Mouse (Mus musculus) embryonic facial prominence, embryonic 13.5 days (tissue): ENCODE results near the gene Tmem150c. TPM values are rescaled to one million over a fixed set of nuclear protein-coding genes. Genes with fewer than 3 reads are reported as not detected.

Experiments
- ATAC-seq: fragments of 200-750 bp; cut with Nextera tagmentation; 2 replicates; pipeline ENCODE4 v1.8.0; 2017; ENCODE audit warnings: low read depth; ENCODE audit not compliant: insufficient number of reproducible peaks, insufficient read depth, low FRiP score, low TSS enrichment
- H3K27ac ChIP-seq: fragments of 300-500 bp; sonication (generic); 2 replicates; pipeline ENCODE4 v1.5.1; 2015; ENCODE audit warnings: moderate library complexity, mild to moderate bottlenecking, inconsistent platforms
- H3K27me3 ChIP-seq: fragments of 300-500 bp; sonication (generic); 2 replicates; pipeline ENCODE4 v1.6.1; 2015; ENCODE audit warnings: mild to moderate bottlenecking, inconsistent platforms
- H3K36me3 ChIP-seq: fragments of 300-500 bp; sonication (generic); 2 replicates; pipeline ENCODE4 v1.6.1; 2015; ENCODE audit warnings: mild to moderate bottlenecking, inconsistent platforms
- H3K4me1 ChIP-seq: fragments of 300-500 bp; sonication (generic); 2 replicates; pipeline ENCODE4 v1.6.1; 2015; ENCODE audit warnings: inconsistent platforms
- H3K4me2 ChIP-seq: fragments of 300-500 bp; sonication (generic); 2 replicates; pipeline ENCODE4 v1.6.1; 2015; ENCODE audit warnings: moderate library complexity, mild to moderate bottlenecking, inconsistent platforms
- H3K4me3 ChIP-seq: fragments of 300-500 bp; sonication (generic); 2 replicates; pipeline ENCODE4 v1.5.1; 2015; ENCODE audit warnings: mild to moderate bottlenecking, inconsistent platforms
- H3K9ac ChIP-seq: fragments of 300-500 bp; sonication (generic); 2 replicates; pipeline ENCODE4 v1.6.1; 2015; ENCODE audit warnings: mild to moderate bottlenecking, inconsistent platforms
- H3K9me3 ChIP-seq: fragments of 300-500 bp; sonication (generic); 2 replicates; pipeline ENCODE4 v1.6.1; 2016; ENCODE audit warnings: inconsistent platforms
- WGBS: fragments of 180-500 bp; shearing (Covaris S2); methylation state at CpG from one replicate; pipeline ENCODE4 v1.1.7; 2015; ENCODE audit warnings: mixed read lengths; 5-methylcytosine and 5-hydroxymethylcytosine counted together
- polyA plus RNA-seq: library from polyadenylated mRNA; unstranded; fragments of >200 nt; fragmentation: Nextera tagmentation; extraction: Ambion mirVana; gene quantifications from 2 replicates; pipeline ENCODE4 v1.2.1, GENCODE M21; 2015

Tmem150c gene
- polyA plus RNA-seq = 1.9 and 2.4 TPM in 2 replicates

- Histone ChIP-seq H3K36me3 (no peaks in the 10 kb centered on the region), H3K27ac (no peak within 1 kb of the TSS), H3K4me2 (peak within 1 kb of the TSS; percentile 100), H3K27me3 (peaks cover 48% of the 10 kb centered on the region), H3K9ac (peak within 1 kb of the TSS; percentile 66), H3K9me3 (no peaks in the 10 kb centered on the region), H3K4me3 (peak within 1 kb of the TSS; percentile 63), H3K4me1 (peaks cover 11% of the 10 kb centered on the region)
- 14% methylated on average over 6 of the region's 6 CpGs for WGBS
- no peak for ATAC-seq
These were observed at the start of gene Tmem150c for GRCm38 (mm10) chr5:100159638-100159973. Gene Tmem150c (minus strand): TSS chr5:100159808.

GRCm38 (mm10) chr5:100209093-100209492, 49.5 kb upstream of the Tmem150c start:
- ATAC-seq = no peak

GRCm38 (mm10) chr5:100206675-100207074, 47.1 kb upstream of the Tmem150c start:
- Histone ChIP-seq H3K9ac (no peak overlapping the region), H3K27me3 (no peaks in the 10 kb centered on the region), H3K9me3 (no peaks in the 10 kb centered on the region), H3K4me3 (no peak overlapping the region), H3K4me1 (no peaks in the 10 kb centered on the region), H3K4me2 (no peak overlapping the region), H3K36me3 (no peaks in the 10 kb centered on the region), H3K27ac (no peak overlapping the region)
- ATAC-seq = no peak
- 72% methylated on average over 6 of the region's 6 CpGs for WGBS

More at GRCm38 (mm10) chr5:100209093-100209492, 49.5 kb upstream of the Tmem150c start:
- Histone ChIP-seq H3K4me2 (no peak overlapping the region), H3K9ac (no peak overlapping the region), H3K9me3 (no peaks in the 10 kb centered on the region), H3K27me3 (no peaks in the 10 kb centered on the region), H3K4me1 (no peaks in the 10 kb centered on the region), H3K27ac (no peak overlapping the region), H3K36me3 (no peaks in the 10 kb centered on the region), H3K4me3 (no peak overlapping the region)
- 61% methylated on average over 7 of the region's 7 CpGs for WGBS

GRCm38 (mm10) chr5:100205519-100206189, 46.0 kb upstream of the Tmem150c start:
- no peak overlapping the region for H3K9ac ChIP-seq
- 84% methylated on average over 9 of the region's 9 CpGs for WGBS
- ATAC-seq = no peak; the same call in 1 of the 2 replicates

GRCm38 (mm10) chr5:100200805-100201204, 41.2 kb upstream of the Tmem150c start:
- WGBS = 59% methylated on average over 5 of the region's 5 CpGs
- no peak for ATAC-seq
- Histone ChIP-seq H3K4me3 (no peak overlapping the region), H3K4me2 (no peak overlapping the region), H3K27me3 (no peaks in the 10 kb centered on the region), H3K4me1 (peaks cover 20% of the 10 kb centered on the region), H3K36me3 (no peaks in the 10 kb centered on the region), H3K9me3 (no peaks in the 10 kb centered on the region), H3K9ac (no peak overlapping the region), H3K27ac (no peak overlapping the region)

More at GRCm38 (mm10) chr5:100205519-100206189, 46.0 kb upstream of the Tmem150c start:
- no peak overlapping the region for H3K4me2 ChIP-seq
- no peaks in the 10 kb centered on the region for H3K36me3 ChIP-seq
- H3K9me3 ChIP-seq = no peaks in the 10 kb centered on the region
- no peaks in the 10 kb centered on the region for H3K4me1 ChIP-seq
- H3K27ac ChIP-seq = no peak overlapping the region
- no peak overlapping the region for H3K4me3 ChIP-seq
- no peaks in the 10 kb centered on the region for H3K27me3 ChIP-seq

GRCm38 (mm10) chr5:100200296-100200695, 40.7 kb upstream of the Tmem150c start:
- no peak overlapping the region for H3K4me3 ChIP-seq
- H3K4me1 ChIP-seq = peaks cover 20% of the 10 kb centered on the region
- no peaks in the 10 kb centered on the region for H3K27me3 ChIP-seq
- no peak for ATAC-seq
- H3K36me3 ChIP-seq = no peaks in the 10 kb centered on the region
- H3K4me2 ChIP-seq = no peak overlapping the region
- WGBS = 56% methylated on average over 5 of the region's 5 CpGs
- no peaks in the 10 kb centered on the region for H3K9me3 ChIP-seq
- no peak overlapping the region for H3K27ac ChIP-seq
- H3K9ac ChIP-seq = no peak overlapping the region

- Histone ChIP-seq H3K27me3 (no peaks in the 10 kb centered on the region), H3K9me3 (no peaks in the 10 kb centered on the region), H3K9ac (no peak overlapping the region), H3K4me2 (no peak overlapping the region), H3K4me1 (peaks cover 20% of the 10 kb centered on the region), H3K4me3 (no peak overlapping the region), H3K36me3 (no peaks in the 10 kb centered on the region), H3K27ac (no peak overlapping the region)
- 68% methylated on average over 7 of the region's 7 CpGs for WGBS
- ATAC-seq = no peak
These were observed 39.7 kb upstream of the Tmem150c start for GRCm38 (mm10) chr5:100199092-100199853.

GRCm38 (mm10) chr5:100197476-100197875, 37.9 kb upstream of the Tmem150c start:
- H3K4me1 ChIP-seq = peaks cover 20% of the 10 kb centered on the region
- H3K9ac ChIP-seq = no peak overlapping the region
- H3K9me3 ChIP-seq = no peaks in the 10 kb centered on the region
- H3K36me3 ChIP-seq = no peaks in the 10 kb centered on the region
- ATAC-seq = no peak
- peak overlapping the region; percentile 31 for H3K4me2 ChIP-seq
- no peaks in the 10 kb centered on the region for H3K27me3 ChIP-seq
- no peak overlapping the region for H3K4me3 ChIP-seq
- H3K27ac ChIP-seq = peak overlapping the region; percentile 51
- WGBS = 64% methylated on average over 9 of the region's 9 CpGs

- peak; percentile 81 for ATAC-seq
- H3K4me2 ChIP-seq = peak overlapping the region; percentile 31
- WGBS = 36% methylated on average over 15 of the region's 15 CpGs
- H3K27ac ChIP-seq = peak overlapping the region; percentile 51
- H3K27me3 ChIP-seq = no peaks in the 10 kb centered on the region
- no peak overlapping the region for H3K4me3 ChIP-seq
- H3K4me1 ChIP-seq = peaks cover 20% of the 10 kb centered on the region
- H3K9ac ChIP-seq = no peak overlapping the region
- H3K36me3 ChIP-seq = no peaks in the 10 kb centered on the region
- H3K9me3 ChIP-seq = no peaks in the 10 kb centered on the region
These were observed 37.3 kb upstream of the Tmem150c start for GRCm38 (mm10) chr5:100196854-100197431.

- Histone ChIP-seq H3K27me3 (no peaks in the 10 kb centered on the region), H3K4me1 (peaks cover 20% of the 10 kb centered on the region), H3K27ac (no peak overlapping the region), H3K4me3 (no peak overlapping the region), H3K36me3 (no peaks in the 10 kb centered on the region), H3K4me2 (peak overlapping the region; percentile 31; the same call in 1 of the 2 replicates), H3K9ac (no peak overlapping the region), H3K9me3 (no peaks in the 10 kb centered on the region)
- 57% methylated on average over 9 of the region's 9 CpGs for WGBS
- ATAC-seq = no peak
These were observed 36.8 kb upstream of the Tmem150c start for GRCm38 (mm10) chr5:100196397-100196796.

GRCm38 (mm10) chr5:100191438-100192190, 32.0 kb upstream of the Tmem150c start:
- WGBS = 92% methylated on average over 14 of the region's 14 CpGs
- ATAC-seq = no peak

More at GRCm38 (mm10) chr5:100191438-100192190, 32.0 kb upstream of the Tmem150c start:
- no peak overlapping the region for H3K9ac ChIP-seq
- H3K27ac ChIP-seq = no peak overlapping the region
- H3K27me3 ChIP-seq = no peaks in the 10 kb centered on the region
- no peak overlapping the region for H3K4me3 ChIP-seq
- no peaks in the 10 kb centered on the region for H3K9me3 ChIP-seq
- H3K4me2 ChIP-seq = no peak overlapping the region
- no peaks in the 10 kb centered on the region for H3K36me3 ChIP-seq
- H3K4me1 ChIP-seq = peaks cover 11% of the 10 kb centered on the region
